ENCODE assay signal across 8 mouse cellular contexts in the genomic region with DNA sequence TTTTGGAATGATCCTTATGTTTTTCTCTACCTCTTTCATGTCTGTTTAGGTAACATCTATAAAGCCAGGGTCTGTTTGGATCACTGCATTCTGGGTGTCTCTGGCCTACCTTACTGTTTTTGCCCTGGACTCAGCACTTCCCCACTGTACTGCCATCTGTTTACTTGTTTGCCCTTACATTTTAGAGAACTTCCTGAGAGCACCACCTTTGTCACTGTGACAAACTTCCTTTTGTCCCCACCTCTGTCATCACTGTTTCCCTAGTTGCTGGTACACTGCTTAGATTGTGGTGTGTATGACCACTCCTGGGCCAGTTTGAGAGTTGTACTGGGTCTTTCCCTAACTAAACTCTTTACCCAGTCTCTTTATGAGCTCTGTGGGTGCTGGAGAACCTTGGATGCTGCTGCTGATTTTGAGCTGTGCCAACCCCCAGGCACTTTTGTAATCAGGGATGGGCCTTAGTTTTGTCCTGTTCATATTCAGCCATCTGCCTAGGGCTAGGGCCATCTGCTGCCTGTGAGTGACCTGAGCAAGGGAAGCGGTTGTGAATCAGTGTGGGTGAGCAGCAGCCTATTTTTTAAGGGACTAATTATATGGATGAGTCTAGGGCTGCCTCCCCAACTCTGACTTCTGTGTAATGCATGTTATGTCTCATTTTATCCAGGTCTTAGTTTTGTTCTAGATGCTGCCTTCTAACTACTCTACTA. TPM values are rescaled to one million over a fixed set of nuclear protein-coding genes. Genes with fewer than 3 reads are reported as not detected.
DNase-seq lines count a peak whose midpoint lies in the region; ATAC-seq and TF ChIP-seq lines count a peak whose summit lies in the region.

No protein-coding gene starts in this region.

- no peaks in the 10 kb centered on the region for H3K36me3 ChIP-seq in kidney, embryonic 15.5 days
- H3K36me3 ChIP-seq in midbrain, embryonic 14.5 days (ENCODE audit: control insufficient read depth, insufficient read depth, low read length), result no peaks in the 10 kb centered on the region

- peak overlapping the region; percentile 38; the same call in 1 of the 2 replicates for H3K27ac ChIP-seq in kidney, embryonic 15.5 days
- peak overlapping the region; percentile 41; the same call in 1 of the 2 replicates for H3K27ac ChIP-seq in midbrain, embryonic 14.5 days (replicated peaks; ENCODE audit: low read depth, low read length)

- no peak for TF ChIP-seq CTCF in brain, embryonic 14.5 days (IDR thresholded peaks at IDR 0.05; ENCODE audit: borderline replicate concordance, extremely low read depth, insufficient read depth, insufficient read length)

- H3K4me1 ChIP-seq in kidney, embryonic 15.5 days, result peaks cover 55% of the 10 kb centered on the region
- peaks cover 10% of the 10 kb centered on the region for H3K4me1 ChIP-seq in midbrain, embryonic 14.5 days (ENCODE audit: control insufficient read depth, insufficient read depth, low read length)

- DNase-seq in kidney, adult 18-20 months, result no peak
- peak; percentile 77 for DNase-seq in brain, embryonic 14.5 days (ENCODE audit: low read depth)
- peak; percentile 49 for DNase-seq in midbrain, embryonic 14.5 days
- no peak for DNase-seq in left cerebral cortex, adult 9 months (ENCODE audit: low spot score in 2 of 2)
- DNase-seq in layer of hippocampus, postnatal 14 days (ENCODE audit: low spot score in 2 of 2), result no peak
- DNase-seq in layer of hippocampus, adult 9-10 months (ENCODE audit: low spot score), result no peak

- 71% methylated on average over 1 of the region's 1 CpGs for WGBS in kidney, embryonic 15.5 days
- 37% methylated on average over 1 of the region's 1 CpGs for WGBS in midbrain, embryonic 14.5 days

- no peaks in the 10 kb centered on the region for H3K9me3 ChIP-seq in kidney, embryonic 15.5 days (replicated peaks)
- no peaks in the 10 kb centered on the region for H3K9me3 ChIP-seq in midbrain, embryonic 14.5 days (ENCODE audit: control insufficient read depth, low read length)

- H3K4me3 ChIP-seq in kidney, embryonic 15.5 days (replicated peaks), result no peak overlapping the region
- no peak overlapping the region for H3K4me3 ChIP-seq in midbrain, embryonic 14.5 days (replicated peaks; ENCODE audit: low read depth, low read length)

- H3K27me3 ChIP-seq in kidney, embryonic 15.5 days, result no peaks in the 10 kb centered on the region
- H3K27me3 ChIP-seq in midbrain, embryonic 14.5 days (ENCODE audit: control insufficient read depth, insufficient read depth, low read length), result no peaks in the 10 kb centered on the region

- no peak for ATAC-seq in kidney, embryonic 15.5 days (replicated peaks; ENCODE audit: low FRiP score)
- ATAC-seq in granulocyte monocyte progenitor cell, adult 5-6 weeks (replicated peaks; ENCODE audit: poor library complexity, severe bottlenecking), result peak; percentile 69
- no peak for ATAC-seq in midbrain, embryonic 14.5 days (ENCODE audit: low FRiP score, low TSS enrichment)

- H3K9ac ChIP-seq in kidney, embryonic 15.5 days, result no peak overlapping the region
- H3K9ac ChIP-seq in midbrain, embryonic 14.5 days (replicated peaks; ENCODE audit: low read length), result no peak overlapping the region

- TF ChIP-seq POLR2A in brain, embryonic 14.5 days (IDR thresholded peaks at IDR 0.05; ENCODE audit: borderline replicate concordance, extremely low read depth, insufficient read depth, insufficient read length, poor library complexity, severe bottlenecking), result no peak

- no peak overlapping the region for H3K4me2 ChIP-seq in kidney, embryonic 15.5 days
- no peak overlapping the region for H3K4me2 ChIP-seq in midbrain, embryonic 14.5 days (ENCODE audit: low read length)

RNA-seq across cellular contexts. Expression of gene Susd6, which starts 26.2 kb away (rescaled TPM):
- polyA plus RNA-seq in kidney, embryonic 15.5 days (2015; fragmentation: Nextera tagmentation; extraction: Ambion mirVana), result 15.2 and 15.6 TPM in 2 replicates
- 21.7 and 23.2 TPM in 2 replicates for polyA plus RNA-seq in brain, embryonic 14.5 days (2012; rRNA removed)
- total RNA-seq in granulocyte monocyte progenitor cell, adult 5-6 weeks (2014; fragmentation: Nextera tagmentation), result 21.7 and 22.0 TPM in 2 replicates
- 14.0 and 16.4 TPM in 2 replicates for total RNA-seq in granulocyte monocyte progenitor cell, adult 5-6 weeks (2017)
- polyA plus RNA-seq in midbrain, embryonic 14.5 days (2014; fragmentation: Nextera tagmentation; extraction: Ambion mirVana), result 8.8 and 14.3 TPM in 2 replicates
- total RNA-seq in layer of hippocampus, postnatal 14 days (2021), result 10 to 100 TPM; 54.3 TPM

RNA-seq across cellular contexts. Expression of gene Ccdc177, which starts 56.0 kb away (rescaled TPM):
- 0.14 and 0.17 TPM in 2 replicates for polyA plus RNA-seq in kidney, embryonic 15.5 days (2015; fragmentation: Nextera tagmentation; extraction: Ambion mirVana)
- polyA plus RNA-seq in brain, embryonic 14.5 days (2012; rRNA removed), result 13.0 and 15.3 TPM in 2 replicates
- 0.56 TPM in 1 of 2 replicates, not detected in the other for total RNA-seq in granulocyte monocyte progenitor cell, adult 5-6 weeks (2014; fragmentation: Nextera tagmentation)
- total RNA-seq in granulocyte monocyte progenitor cell, adult 5-6 weeks (2017), result not detected in 2 replicates
- polyA plus RNA-seq in midbrain, embryonic 14.5 days (2014; fragmentation: Nextera tagmentation; extraction: Ambion mirVana), result 8.5 and 8.8 TPM in 2 replicates
- 10 to 100 TPM; 18.5 to 18.7 TPM for total RNA-seq in layer of hippocampus, postnatal 14 days (2021)

Comparison
In these comparisons a context has a peak if more than half of its experiments do, and no peak if none do; other contexts are left out.
1. DNase-seq: peak in brain, embryonic 14.5 days (single experiment) and midbrain, embryonic 14.5 days (single experiment); none in kidney, adult 18-20 months (single experiment), left cerebral cortex, adult 9 months (0 of 2), layer of hippocampus, postnatal 14 days (0 of 2) and layer of hippocampus, adult 9-10 months (single experiment).